Mouse (Mus musculus) hindbrain, embryonic 16.5 days (tissue): Measurements from ENCODE around the gene Selenok. TPM values are rescaled to one million over a fixed set of nuclear protein-coding genes. Genes with fewer than 3 reads are reported as not detected.
A peak's percentile ranks its signal among the peaks of the same experiment; 100 is the strongest.

ENCODE experiments used
- ATAC-seq: fragments of 200-750 bp; cut with Nextera tagmentation; 2 replicates; pipeline ENCODE4 v1.8.0; 2017; ENCODE audit warnings: moderate TSS enrichment, moderate library complexity
- H3K27ac ChIP-seq: fragments of 300-500 bp; sonication (generic); 2 replicates; pipeline ENCODE4 v1.5.1; 2014; ENCODE audit warnings: low read depth, mild to moderate bottlenecking, control low read depth, low read length, moderate library complexity
- H3K27me3 ChIP-seq: fragments of 300-500 bp; sonication (generic); replicated peaks from 2 replicates; pipeline ENCODE4 v1.6.1; 2014; ENCODE audit warnings: low read length; ENCODE audit not compliant: control insufficient read depth, insufficient read depth
- H3K36me3 ChIP-seq: fragments of 300-500 bp; sonication (generic); 2 replicates; pipeline ENCODE4 v1.6.1; 2014; ENCODE audit warnings: mild to moderate bottlenecking, low read length, moderate library complexity, mixed read lengths; ENCODE audit not compliant: control insufficient read depth, insufficient read depth
- H3K4me1 ChIP-seq: fragments of 300-500 bp; sonication (generic); 2 replicates; pipeline ENCODE4 v1.6.1; 2014; ENCODE audit warnings: low read depth, low read length; ENCODE audit not compliant: control insufficient read depth, insufficient read depth
- H3K4me2 ChIP-seq: fragments of 300-500 bp; sonication (generic); 2 replicates; pipeline ENCODE4 v1.6.1; 2014; ENCODE audit warnings: mild to moderate bottlenecking, low read length, control low read depth, moderate library complexity
- H3K4me3 ChIP-seq: fragments of 300-500 bp; sonication (generic); 2 replicates; pipeline ENCODE4 v1.5.1; 2014; ENCODE audit warnings: mild to moderate bottlenecking, low read length, control low read depth, moderate library complexity
- H3K9ac ChIP-seq: fragments of 300-500 bp; sonication (generic); 2 replicates; pipeline ENCODE4 v1.6.1; 2014; ENCODE audit warnings: low read depth, mild to moderate bottlenecking, control low read depth, low read length, moderate library complexity
- H3K9me3 ChIP-seq: fragments of 300-500 bp; sonication (generic); 2 replicates; pipeline ENCODE4 v1.6.1; 2014; ENCODE audit warnings: mild to moderate bottlenecking, low read length, moderate library complexity; ENCODE audit not compliant: control insufficient read depth
- WGBS: fragments of 180-500 bp; shearing (Covaris S2); extraction: QIAGEN DNeasy Blood & Tissue Kit; methylation state at CpG from one replicate; pipeline ENCODE4 v1.1.7; 2014; 5-methylcytosine and 5-hydroxymethylcytosine counted together
- polyA plus RNA-seq: library from polyadenylated mRNA; unstranded; fragments of >200 nt; fragmentation: Nextera tagmentation; extraction: Ambion mirVana; gene quantifications from 2 replicates; pipeline ENCODE4 v1.2.1, GENCODE M21; 2015

Gene Selenok
- polyA plus RNA-seq, 1 experiment from 2014 or later, result 398 TPM

DNA sequence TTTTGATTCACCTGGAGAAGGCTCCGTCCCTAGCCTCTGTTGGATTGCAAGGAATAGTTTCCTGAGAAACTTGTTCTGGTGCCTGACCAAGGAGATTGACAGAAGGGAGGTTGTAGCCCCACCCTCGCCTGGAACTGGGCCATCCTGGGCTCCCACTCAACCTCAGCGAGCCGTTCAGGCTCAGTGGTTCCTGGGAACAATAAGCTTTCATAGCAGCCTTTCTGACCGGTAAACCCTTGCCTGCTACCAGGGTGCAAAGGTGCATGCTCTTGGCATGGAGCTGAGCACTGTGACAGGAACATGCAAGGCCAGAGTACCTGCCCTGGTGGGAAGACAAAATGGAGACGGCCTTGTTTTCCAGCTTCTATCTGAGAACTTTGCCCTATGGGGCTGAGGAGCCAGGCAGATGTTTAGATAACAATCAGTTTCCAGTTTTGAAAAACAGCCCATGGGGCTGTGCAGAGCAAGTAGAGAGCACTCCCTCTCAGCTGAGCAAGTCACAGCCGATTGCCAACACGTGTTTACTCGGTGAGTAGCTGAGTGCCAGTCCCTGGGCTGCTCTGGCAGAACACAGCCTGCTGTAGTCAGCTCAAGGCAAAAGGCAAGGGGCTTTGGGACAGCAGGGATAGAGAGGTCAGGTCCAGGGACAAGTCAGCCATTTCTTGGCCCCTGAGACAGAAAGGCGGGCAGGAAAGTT, 41.9 kb downstream of the Selenok start:
- H3K4me2 ChIP-seq, result no peak overlapping the region
- no peak overlapping the region for H3K27ac ChIP-seq
- no peaks in the 10 kb centered on the region for H3K9me3 ChIP-seq
- no peak overlapping the region for H3K9ac ChIP-seq
- ATAC-seq, result peak; percentile 27; the same call in 1 of the 2 replicates
- H3K4me3 ChIP-seq, result no peak overlapping the region
- H3K27me3 ChIP-seq, result no peaks in the 10 kb centered on the region
- H3K4me1 ChIP-seq, result peaks cover 10% of the 10 kb centered on the region
- no peaks in the 10 kb centered on the region for H3K36me3 ChIP-seq
- 58% methylated on average over 10 of the region's 10 CpGs for WGBS

- H3K9me3 ChIP-seq, result no peaks in the 10 kb centered on the region
- H3K27me3 ChIP-seq, result no peaks in the 10 kb centered on the region
- no peak overlapping the region for H3K4me2 ChIP-seq
- no peak overlapping the region for H3K9ac ChIP-seq
- 0 out of 2 replicates have a peak, but pooled peaks have one; percentile 44 for ATAC-seq
- no peaks in the 10 kb centered on the region for H3K36me3 ChIP-seq
- H3K4me1 ChIP-seq, result peaks cover 10% of the 10 kb centered on the region
- H3K4me3 ChIP-seq, result no peak overlapping the region
- no peak overlapping the region for H3K27ac ChIP-seq
- WGBS, result 66% methylated on average over 10 of the region's 10 CpGs
Measured at GRCm38 (mm10) chr14:30011886-30012560, 43.9 kb downstream of the Selenok start.

DNA sequence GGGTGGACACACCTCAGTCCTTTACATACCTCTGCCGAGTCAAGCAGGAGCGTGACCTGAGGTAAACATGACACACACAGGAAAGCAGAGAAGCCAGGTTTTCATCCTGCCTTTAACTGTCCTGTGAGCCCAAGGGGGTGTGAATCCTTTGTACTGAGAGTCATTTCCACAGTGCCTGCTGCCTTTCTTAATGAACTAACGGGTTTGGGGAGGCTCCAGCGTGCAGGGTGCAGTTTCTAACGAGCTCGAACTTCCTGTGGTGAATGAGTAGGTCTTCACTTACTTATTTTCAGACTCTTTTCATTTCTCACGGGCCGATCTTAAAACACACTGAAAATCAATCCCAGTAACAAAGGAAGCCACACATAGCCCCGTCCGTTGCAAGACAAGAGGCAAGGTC, 46.4 kb downstream of the Selenok start:
- Histone ChIP-seq H3K36me3 (no peaks in the 10 kb centered on the region), H3K27me3 (no peaks in the 10 kb centered on the region), H3K9ac (no peak overlapping the region), H3K27ac (no peak overlapping the region), H3K4me1 (peaks cover 2% of the 10 kb centered on the region; the same call in 1 of the 2 replicates), H3K9me3 (no peaks in the 10 kb centered on the region), H3K4me2 (no peak overlapping the region), H3K4me3 (no peak overlapping the region)
- WGBS, result 70% methylated on average over 10 of the region's 10 CpGs
- ATAC-seq, result no peak

GRCm38 (mm10) chr14:30015008-30015407, 46.9 kb downstream of the Selenok start:
- H3K4me1 ChIP-seq, result peaks cover 1% of the 10 kb centered on the region; the same call in 1 of the 2 replicates
- no peak for ATAC-seq
- no peaks in the 10 kb centered on the region for H3K27me3 ChIP-seq
- H3K27ac ChIP-seq, result no peak overlapping the region
- no peaks in the 10 kb centered on the region for H3K9me3 ChIP-seq
- no peak overlapping the region for H3K9ac ChIP-seq
- no peaks in the 10 kb centered on the region for H3K36me3 ChIP-seq
- H3K4me3 ChIP-seq, result no peak overlapping the region
- no peak overlapping the region for H3K4me2 ChIP-seq
- 72% methylated on average over 1 of the region's 1 CpGs for WGBS

DNA sequence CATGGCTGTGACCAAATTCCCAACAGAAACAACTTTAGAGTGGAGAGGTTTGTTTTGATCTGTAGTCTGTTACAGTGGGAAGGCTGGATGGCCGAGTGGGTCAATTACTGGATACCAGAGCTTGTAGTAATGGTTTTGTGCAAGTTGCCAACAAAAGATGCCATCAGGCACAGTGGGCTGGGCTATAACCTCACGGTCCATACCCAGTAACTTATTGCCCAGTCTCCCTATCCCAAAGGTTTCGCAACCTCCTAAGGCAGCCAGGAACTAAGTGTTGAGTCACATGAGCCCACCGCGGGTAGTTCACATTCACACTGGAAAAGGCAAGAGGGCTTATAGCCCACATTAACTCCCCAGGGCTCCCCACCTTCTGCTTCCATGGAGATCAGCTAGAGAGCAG, 48.6 kb downstream of the Selenok start:
- no peak overlapping the region for H3K4me3 ChIP-seq
- H3K9ac ChIP-seq, result no peak overlapping the region
- no peaks in the 10 kb centered on the region for H3K9me3 ChIP-seq
- H3K27ac ChIP-seq, result no peak overlapping the region
- H3K4me2 ChIP-seq, result no peak overlapping the region
- WGBS, result 90% methylated on average over 5 of the region's 5 CpGs
- no peaks in the 10 kb centered on the region for H3K36me3 ChIP-seq
- H3K4me1 ChIP-seq, result no peaks in the 10 kb centered on the region
- H3K27me3 ChIP-seq, result no peaks in the 10 kb centered on the region
- ATAC-seq, result no peak

DNA sequence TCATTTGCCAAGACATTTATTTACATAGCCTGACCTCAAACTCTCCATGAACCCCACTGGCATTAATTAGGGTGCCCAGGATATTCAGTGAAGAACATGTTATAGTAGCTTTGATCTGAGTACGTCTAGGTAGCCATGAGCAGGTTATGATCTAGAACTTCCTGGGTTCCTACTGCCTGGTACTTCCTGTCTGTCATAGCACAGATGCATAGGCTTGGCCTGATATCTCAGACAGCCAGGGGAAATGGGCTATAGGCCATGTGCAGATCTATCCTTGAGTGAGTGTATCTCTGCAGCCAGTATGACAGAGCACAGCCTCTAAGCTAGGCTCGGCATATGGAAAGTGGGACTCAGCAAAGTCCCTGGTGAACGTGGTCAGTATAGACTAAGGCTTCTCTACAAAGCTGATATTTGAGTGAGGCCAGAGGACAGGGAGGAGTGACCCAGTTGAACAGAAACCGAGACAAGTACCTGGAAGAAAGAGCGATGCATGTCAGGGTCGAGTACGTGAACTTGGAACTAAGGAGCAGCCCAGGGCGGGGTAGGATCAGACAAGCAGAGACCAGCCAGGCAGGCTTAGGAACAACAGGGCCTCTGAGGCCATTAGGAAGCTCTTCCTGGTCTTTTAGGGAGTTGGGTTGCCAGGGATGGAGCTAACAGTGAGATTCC, 49.8 kb downstream of the Selenok start:
- H3K27me3 ChIP-seq, result no peaks in the 10 kb centered on the region
- no peaks in the 10 kb centered on the region for H3K4me1 ChIP-seq
- no peak overlapping the region for H3K9ac ChIP-seq
- H3K9me3 ChIP-seq, result no peaks in the 10 kb centered on the region
- no peak overlapping the region for H3K4me3 ChIP-seq
- 91% methylated on average over 8 of the region's 8 CpGs for WGBS
- no peak for ATAC-seq
- H3K27ac ChIP-seq, result no peak overlapping the region
- H3K4me2 ChIP-seq, result no peak overlapping the region
- H3K36me3 ChIP-seq, result no peaks in the 10 kb centered on the region

DNA sequence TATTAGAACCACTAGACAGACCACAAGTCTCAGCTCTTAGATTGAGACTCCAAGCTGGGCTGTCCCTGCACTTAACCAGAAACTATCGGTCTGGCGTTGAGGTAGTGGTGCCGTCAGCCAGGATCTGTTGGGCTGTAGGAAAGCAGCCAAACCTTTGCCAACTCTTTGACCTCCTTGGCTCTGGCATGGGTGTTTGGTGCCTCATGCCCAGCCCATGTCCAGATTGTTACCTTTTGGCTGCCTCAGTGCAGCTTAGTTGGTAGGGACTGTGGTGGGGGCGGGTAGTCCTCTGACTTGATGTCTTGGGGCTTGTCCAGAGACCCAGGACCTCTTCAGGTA, 50.3 kb downstream of the Selenok start:
- H3K27ac ChIP-seq, result no peak overlapping the region
- no peaks in the 10 kb centered on the region for H3K4me1 ChIP-seq
- no peak for ATAC-seq
- no peak overlapping the region for H3K4me2 ChIP-seq
- no peak overlapping the region for H3K9ac ChIP-seq
- H3K9me3 ChIP-seq, result no peaks in the 10 kb centered on the region
- no peaks in the 10 kb centered on the region for H3K36me3 ChIP-seq
- no peaks in the 10 kb centered on the region for H3K27me3 ChIP-seq
- 89% methylated on average over 4 of the region's 4 CpGs for WGBS
- no peak overlapping the region for H3K4me3 ChIP-seq

DNA sequence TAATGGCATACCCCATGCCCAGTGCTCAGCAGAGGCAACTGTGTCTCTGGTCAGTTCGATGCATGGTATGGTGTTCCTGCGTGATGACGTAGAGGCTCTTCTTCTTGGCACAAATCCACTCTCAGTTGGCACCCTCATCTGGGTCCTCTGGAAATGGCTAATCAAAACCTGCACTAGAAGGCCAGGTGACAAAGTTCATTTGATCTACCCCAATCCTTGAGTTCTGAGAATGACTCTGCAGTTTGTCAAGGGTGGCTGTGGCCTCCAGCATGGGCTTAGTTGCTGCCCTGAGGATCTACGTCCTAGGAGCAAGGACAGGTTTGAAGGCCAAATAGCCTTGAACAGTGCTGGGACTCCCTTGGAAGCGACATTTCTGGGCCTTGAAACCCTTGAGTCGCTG, 50.7 kb downstream of the Selenok start:
- ATAC-seq, result no peak
- Histone ChIP-seq H3K27me3 (no peaks in the 10 kb centered on the region), H3K9me3 (no peaks in the 10 kb centered on the region), H3K36me3 (no peaks in the 10 kb centered on the region), H3K4me1 (no peaks in the 10 kb centered on the region), H3K4me3 (no peak overlapping the region), H3K9ac (no peak overlapping the region), H3K4me2 (no peak overlapping the region), H3K27ac (no peak overlapping the region)
- WGBS, result 85% methylated on average over 6 of the region's 6 CpGs

GRCm38 (mm10) chr14:30019375-30019774, 51.3 kb downstream of the Selenok start:
- Histone ChIP-seq H3K4me2 (no peak overlapping the region), H3K4me1 (no peaks in the 10 kb centered on the region), H3K4me3 (no peak overlapping the region), H3K9ac (no peak overlapping the region), H3K9me3 (no peaks in the 10 kb centered on the region), H3K36me3 (no peaks in the 10 kb centered on the region), H3K27me3 (no peaks in the 10 kb centered on the region), H3K27ac (no peak overlapping the region)
- 92% methylated on average over 8 of the region's 8 CpGs for WGBS
- ATAC-seq, result no peak
